Mouse (Mus musculus): ENCODE results near the gene Il1rapl2.
"Not testable (repeated sequence)": the region's sequence is repeated elsewhere in the genome, so short reads cannot be mapped to it uniquely, and the experiment has no call there.

The Il1rapl2 gene

GRCm38 (mm10) chrX:138170146-138170545, 599.7 kb downstream of the Il1rapl2 start:
- intact Hi-C loops (cut with DNase I): loop anchor here (10.0 kb wide), 1 partner anchor 505 kb away; no protein-coding TSS in a partner anchor

GRCm38 (mm10) chrX:138209480-138209879, 639.1 kb downstream of the Il1rapl2 start, which contains the start of gene Tex13a:
Gene Tex13a, minus strand, starts transcription at chrX:138209580.
- intact Hi-C loops (cut with DNase I): no loop called here

- intact Hi-C loops (cut with DNase I): no loop called here
Observed at GRCm38 (mm10) chrX:138234626-138235025, 664.2 kb downstream of the Il1rapl2 start.

GRCm38 (mm10) chrX:138348736-138349135, 778.3 kb downstream of the Il1rapl2 start:
- intact Hi-C loops (cut with DNase I): not testable (repeated sequence)

GRCm38 (mm10) chrX:138433794-138434193, 863.4 kb downstream of the Il1rapl2 start:
- intact Hi-C loops (cut with DNase I): no loop called here

GRCm38 (mm10) chrX:138437939-138438338, 867.5 kb downstream of the Il1rapl2 start:
- intact Hi-C loops (cut with DNase I): no loop called here

- intact Hi-C loops (cut with DNase I): no loop called here
Observed at GRCm38 (mm10) chrX:138449856-138450255, 879.4 kb downstream of the Il1rapl2 start.

GRCm38 (mm10) chrX:138478488-138478887, 908.1 kb downstream of the Il1rapl2 start:
- intact Hi-C loops (cut with DNase I): no loop called here

- intact Hi-C loops (cut with DNase I): no loop called here
Observed at GRCm38 (mm10) chrX:138500510-138500909, 930.1 kb downstream of the Il1rapl2 start.

GRCm38 (mm10) chrX:138505049-138505448, 934.6 kb downstream of the Il1rapl2 start:
- intact Hi-C loops (cut with DNase I): no loop called here

GRCm38 (mm10) chrX:138620106-138620505, 1049.7 kb downstream of the Il1rapl2 start:
- intact Hi-C loops (cut with DNase I): no loop called here

- intact Hi-C loops (cut with DNase I): no loop called here
Observed at GRCm38 (mm10) chrX:138625311-138625710, 1054.9 kb downstream of the Il1rapl2 start.

- intact Hi-C loops (cut with DNase I): no loop called here
Observed at GRCm38 (mm10) chrX:138722372-138722771, 1152.0 kb downstream of the Il1rapl2 start.

GRCm38 (mm10) chrX:138800958-138801357, 1230.5 kb downstream of the Il1rapl2 start:
- intact Hi-C loops (cut with DNase I): no loop called here

- intact Hi-C loops (cut with DNase I): no loop called here
Observed at GRCm38 (mm10) chrX:138831876-138832275, 1261.5 kb downstream of the Il1rapl2 start.

- intact Hi-C loops (cut with DNase I): no loop called here
Observed at GRCm38 (mm10) chrX:138833894-138834293, 1263.5 kb downstream of the Il1rapl2 start.

- intact Hi-C loops (cut with DNase I): no loop called here
Observed at GRCm38 (mm10) chrX:138838381-138838780, 1268.0 kb downstream of the Il1rapl2 start.

Measured in adrenal gland (tissue).